Mouse (Mus musculus) olfactory bulb, adult 2 months (tissue): ENCODE data around the gene Tbc1d10c. TPM values are rescaled to one million over a fixed set of nuclear protein-coding genes. Genes with fewer than 3 reads are reported as not detected.

Experiments
- H3K27ac ChIP-seq: fragments of 200-500 bp; 2 replicates; pipeline ENCODE4 v1.5.1; 2012; ENCODE audit warnings: low read depth, low read length; ENCODE audit not compliant: insufficient read depth
- H3K4me1 ChIP-seq: fragments of 200-500 bp; 2 replicates; pipeline ENCODE4 v1.6.1; 2012; ENCODE audit warnings: low read length; ENCODE audit not compliant: control insufficient read depth, insufficient read depth
- H3K4me3 ChIP-seq: fragments of 200-500 bp; 2 replicates; pipeline ENCODE4 v1.5.1; 2012; ENCODE audit warnings: mild to moderate bottlenecking, low read depth, low read length, moderate library complexity; ENCODE audit not compliant: insufficient read depth
- CTCF ChIP-seq: fragments of 200-500 bp; IDR thresholded peaks from 2 replicates; pipeline ENCODE4 v1.5.1; 2012; ENCODE audit warnings: low read depth, mild to moderate bottlenecking, low read length, moderate library complexity; ENCODE audit not compliant: insufficient read depth
- POLR2A ChIP-seq: fragments of 200-500 bp; IDR thresholded peaks from 2 replicates; pipeline ENCODE4 v1.6.1; 2012; ENCODE audit warnings: mild to moderate bottlenecking, low read depth, low read length, moderate library complexity; ENCODE audit not compliant: insufficient read depth
- WGBS: fragments of 180-500 bp; shearing (Covaris S2); methylation state at CpG from one replicate; pipeline ENCODE4 v1.1.7; 2018; 5-methylcytosine and 5-hydroxymethylcytosine counted together
- polyA plus RNA-seq: library from polyadenylated mRNA; stranded (reverse); fragments of >200 nt; gene quantifications from 2 replicates; pipeline ENCODE4 v1.2.4, GENCODE M21; 2012; ENCODE audit warnings: low replicate concordance; ENCODE audit not compliant: missing spikeins, insufficient read depth, insufficient read length

The Tbc1d10c gene
- polyA plus RNA-seq, 1 experiment = 247 TPM

GRCm38 (mm10) chr19:4218293-4218692 is 27.2 kb upstream of the Tbc1d10c start:
- WGBS = 90% methylated on average over 11 of the region's 11 CpGs
- Histone ChIP-seq H3K27ac (no peak overlapping the region), H3K4me1 (peaks cover 30% of the 10 kb centered on the region), H3K4me3 (no peak overlapping the region)
- TF ChIP-seq POLR2A (no peak), CTCF (no peak)

GRCm38 (mm10) chr19:4217855-4218254 is 26.8 kb upstream of the Tbc1d10c start:
- Histone ChIP-seq H3K4me1 (peaks cover 33% of the 10 kb centered on the region), H3K27ac (no peak overlapping the region), H3K4me3 (no peak overlapping the region)
- no peak for TF ChIP-seq CTCF
- TF ChIP-seq POLR2A = no peak
- WGBS = 69% methylated on average over 3 of the region's 3 CpGs

GRCm38 (mm10) chr19:4217140-4217539 is 26.1 kb upstream of the Tbc1d10c start:
- H3K27ac ChIP-seq = no peak overlapping the region
- 40% methylated on average over 5 of the region's 5 CpGs for WGBS
- no peak overlapping the region for H3K4me3 ChIP-seq
- peaks cover 33% of the 10 kb centered on the region for H3K4me1 ChIP-seq
- TF ChIP-seq POLR2A = no peak
- no peak for TF ChIP-seq CTCF

GRCm38 (mm10) chr19:4216041-4216685 is 25.1 kb upstream of the Tbc1d10c start:
- no peak overlapping the region for H3K4me3 ChIP-seq
- H3K4me1 ChIP-seq = peaks cover 33% of the 10 kb centered on the region
- H3K27ac ChIP-seq = no peak overlapping the region
- TF ChIP-seq POLR2A (no peak), CTCF (no peak)
- WGBS = 33% methylated on average over 14 of the region's 14 CpGs

- 6% methylated on average over 21 of the region's 21 CpGs for WGBS
- Histone ChIP-seq H3K4me3 (0 out of 2 replicates have a peak overlapping the region, but pooled peaks have one; percentile 49), H3K4me1 (peaks cover 28% of the 10 kb centered on the region), H3K27ac (no peak overlapping the region)
- TF ChIP-seq CTCF (no peak), POLR2A (no peak)
These were observed 24.4 kb upstream of the Tbc1d10c start for GRCm38 (mm10) chr19:4215451-4215840.

- no peak overlapping the region for H3K27ac ChIP-seq
- under 1% methylated on average over 64 of the region's 81 CpGs for WGBS
- H3K4me3 ChIP-seq = peak overlapping the region; percentile 49
- peaks cover 28% of the 10 kb centered on the region for H3K4me1 ChIP-seq
- TF ChIP-seq POLR2A (no peak), CTCF (no peak)
These were observed 23.8 kb upstream of the Tbc1d10c start for GRCm38 (mm10) chr19:4214771-4215450.

- peaks cover 28% of the 10 kb centered on the region for H3K4me1 ChIP-seq
- under 1% methylated on average over 49 of the region's 49 CpGs for WGBS
- no peak for TF ChIP-seq POLR2A
- no peak for TF ChIP-seq CTCF
- peak within 1 kb of the TSS; percentile 49 for H3K4me3 ChIP-seq
- no peak within 1 kb of the TSS for H3K27ac ChIP-seq
These were observed 23.1 kb upstream of the Tbc1d10c start, which contains the start of the genes Clcf1 and AC109138.7 for GRCm38 (mm10) chr19:4214071-4214770. TSS of gene Clcf1 (plus strand) at chr19:4214238. TSS of gene AC109138.7 (plus strand) at chr19:4214357.

- Histone ChIP-seq H3K4me3 (no peak overlapping the region), H3K4me1 (peaks cover 28% of the 10 kb centered on the region), H3K27ac (no peak overlapping the region)
- WGBS = 32% methylated on average over 9 of the region's 9 CpGs
- no peak for TF ChIP-seq CTCF
- no peak for TF ChIP-seq POLR2A
These were observed 22.5 kb upstream of the Tbc1d10c start for GRCm38 (mm10) chr19:4213524-4213974.
